ENCODE assay signal across 10 mouse cellular contexts in the genomic region with DNA sequence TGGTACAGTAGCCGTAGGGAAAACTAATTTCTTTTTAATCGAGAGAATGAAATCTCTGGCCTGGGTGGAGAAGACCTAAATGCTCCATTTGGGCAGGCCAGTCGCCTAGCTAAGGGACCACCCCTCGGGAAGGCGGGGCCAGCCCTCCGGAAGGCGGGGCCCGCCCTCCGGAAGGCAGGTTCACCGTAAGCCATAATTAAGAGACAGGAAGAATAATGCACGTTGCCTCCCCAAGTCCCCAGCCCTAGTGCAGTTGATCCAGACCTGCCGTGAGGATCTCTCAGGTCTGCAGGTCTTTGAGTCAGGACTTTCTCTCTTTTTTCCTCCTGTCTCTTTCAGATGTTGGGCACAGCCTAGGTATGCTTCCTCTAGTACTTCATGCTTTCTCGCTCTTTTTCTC. TPM values are rescaled to one million over a fixed set of nuclear protein-coding genes. Genes with fewer than 3 reads are reported as not detected.
DNase-seq lines count a peak whose midpoint lies in the region; ATAC-seq lines count a peak whose summit lies in the region.
"Had no signal": no experiment of that assay in that cellular context is flagged by ENCODE, and none has a peak within 500 bp of the region (broad histone marks: within the 10 kb centered on the region; RNA-seq: fewer than 3 reads in every experiment).

No protein-coding gene starts in this region.

- 27% methylated on average over 13 of the region's 13 CpGs for WGBS in heart, embryonic 16.5 days
- 22% methylated on average over 13 of the region's 13 CpGs for WGBS in liver, embryonic 13.5 days (ENCODE audit: insufficient replicate concordance)

- H3K27me3 ChIP-seq in heart, embryonic 16.5 days (ENCODE audit: control insufficient read depth, insufficient read depth, low read length) = no peaks in the 10 kb centered on the region
- no peaks in the 10 kb centered on the region for H3K27me3 ChIP-seq in liver, embryonic 13.5 days
- H3K27me3 ChIP-seq: hindbrain, embryonic 15.5 days had no signal

- no peak overlapping the region for H3K4me3 ChIP-seq in heart, embryonic 16.5 days (ENCODE audit: low read length)
- peak overlapping the region; percentile 39 for H3K4me3 ChIP-seq in liver, embryonic 13.5 days (replicated peaks)
- H3K4me3 ChIP-seq: hindbrain, embryonic 15.5 days; myocyte had no signal

- no peak for ATAC-seq in heart, embryonic 16.5 days (replicated peaks; ENCODE audit: extremely low read depth, insufficient read depth, low FRiP score)
- peak; percentile 64 for ATAC-seq in liver, embryonic 13.5 days (ENCODE audit: low read depth)

- no peaks in the 10 kb centered on the region for H3K9me3 ChIP-seq in heart, embryonic 16.5 days (replicated peaks; ENCODE audit: control insufficient read depth, low read length)
- no peaks in the 10 kb centered on the region for H3K9me3 ChIP-seq in liver, embryonic 13.5 days (replicated peaks)
- H3K9me3 ChIP-seq: hindbrain, embryonic 15.5 days had no signal

- H3K27ac ChIP-seq in heart, embryonic 16.5 days (ENCODE audit: low read length) = no peak overlapping the region
- H3K27ac ChIP-seq in liver, embryonic 13.5 days = no peak overlapping the region
- H3K27ac ChIP-seq: hindbrain, embryonic 15.5 days had no signal

- H3K4me2 ChIP-seq in heart, embryonic 16.5 days (ENCODE audit: low read depth, low read length) = peak overlapping the region; percentile 38; the same call in 1 of the 2 replicates
- peak overlapping the region; percentile 49 for H3K4me2 ChIP-seq in liver, embryonic 13.5 days
- H3K4me2 ChIP-seq: hindbrain, embryonic 15.5 days had no signal

- no peak for DNase-seq in heart, adult 18-20 months
- DNase-seq in B cell, adult 2 months = peak; percentile 46 to 52
- peak; percentile 83 for DNase-seq in ZHBTc4 (ENCODE audit: low read depth, low spot score)
- DNase-seq in liver, embryonic 13.5 days = peak; percentile 59
- DNase-seq in natural killer cell, adult 2 months (ENCODE audit: low spot score in 2 of 2) = no peak
- DNase-seq in ovary, postnatal 14 days (ENCODE audit: low spot score) = no peak
- no peak for DNase-seq in layer of hippocampus, postnatal 14 days (ENCODE audit: low spot score in 2 of 2)

- no peaks in the 10 kb centered on the region for H3K4me1 ChIP-seq in heart, embryonic 16.5 days (ENCODE audit: control insufficient read depth, insufficient read depth, low read length)
- peaks cover 16% of the 10 kb centered on the region for H3K4me1 ChIP-seq in liver, embryonic 13.5 days (replicated peaks)
- H3K4me1 ChIP-seq: hindbrain, embryonic 15.5 days had no signal

- no peak overlapping the region for H3K9ac ChIP-seq in heart, embryonic 16.5 days (ENCODE audit: low read length)
- peak overlapping the region; percentile 59 for H3K9ac ChIP-seq in liver, embryonic 13.5 days
- H3K9ac ChIP-seq: hindbrain, embryonic 15.5 days had no signal

- H3K36me3 ChIP-seq in heart, embryonic 16.5 days (ENCODE audit: control insufficient read depth, insufficient read depth) = no peaks in the 10 kb centered on the region
- H3K36me3 ChIP-seq in liver, embryonic 13.5 days = no peaks in the 10 kb centered on the region
- H3K36me3 ChIP-seq: hindbrain, embryonic 15.5 days had no signal

RNA-seq across cellular contexts. Expression of gene Bend3, which starts 11.0 kb away (rescaled TPM):
- 2.3 and 3.0 TPM in 2 replicates for polyA plus RNA-seq in heart, embryonic 16.5 days (2015; fragmentation: Nextera tagmentation; extraction: Ambion mirVana)
- 1 to 10 TPM; 4.0 to 4.2 TPM for total RNA-seq in heart, adult 18-20 months (2021)
- 1.2 and 1.4 TPM in 2 replicates for polyA plus RNA-seq in liver, embryonic 13.5 days (2015; fragmentation: Nextera tagmentation; extraction: Ambion mirVana)
- 1 to 10 TPM; 6.3 to 7.6 TPM for total RNA-seq in layer of hippocampus, postnatal 14 days (2021)

RNA-seq across cellular contexts. Expression of gene Gm9803, which starts 56.2 kb away (rescaled TPM):
- 20.0 and 42.0 TPM in 2 replicates for polyA plus RNA-seq in heart, embryonic 16.5 days (2015; fragmentation: Nextera tagmentation; extraction: Ambion mirVana)
- 1 to 10 TPM; 8.0 to 9.8 TPM for total RNA-seq in heart, adult 18-20 months (2021)
- 8.8 and 12.9 TPM in 2 replicates for polyA plus RNA-seq in liver, embryonic 13.5 days (2015; fragmentation: Nextera tagmentation; extraction: Ambion mirVana)
- total RNA-seq in layer of hippocampus, postnatal 14 days (2021) = 10 to 100 TPM in 1 of 2 experiments, not detected in 1; 10.7 TPM

Comparison
In these comparisons a context has a peak if more than half of its experiments do, and no peak if none do; other contexts are left out.
1. DNase-seq: peak in B cell, adult 2 months (2 of 2), ZHBTc4 (single experiment) and liver, embryonic 13.5 days (single experiment); none in heart, adult 18-20 months (0 of 2), natural killer cell, adult 2 months (0 of 2), ovary, postnatal 14 days (single experiment) and layer of hippocampus, postnatal 14 days (0 of 2).